ENCODE assay signal across 9 mouse cellular contexts in genomic region chr11:34149370-34149976, GRCm38 (mm10). TPM values are rescaled to one million over a fixed set of nuclear protein-coding genes. Genes with fewer than 3 reads are reported as not detected.
DNase-seq lines count a peak whose midpoint lies in the region; ATAC-seq and TF ChIP-seq lines count a peak whose summit lies in the region.
"Had no signal": no experiment of that assay in that cellular context is flagged by ENCODE, and none has a peak within 500 bp of the region (broad histone marks: within the 10 kb centered on the region; RNA-seq: fewer than 3 reads in every experiment).

No protein-coding gene starts in this region.

- intact Hi-C loops in left cerebral cortex, adult 2 months (cut with DNase I): loop anchor here (1.0 to 5.0 kb wide), 2 partner anchors 64 to 668 kb away; no protein-coding TSS in a partner anchor

- H3K27ac ChIP-seq in left cerebral cortex, adult 2 months: no peak overlapping the region

- no peak overlapping the region for H3K4me3 ChIP-seq in left cerebral cortex, adult 2 months

- peak; percentile 78 for ATAC-seq in megakaryocyte-erythroid progenitor cell, adult 5-6 weeks (replicated peaks; ENCODE audit: low FRiP score, low TSS enrichment, poor library complexity, severe bottlenecking)

- peak; percentile 77 for DNase-seq in ZHBTc4 (ENCODE audit: low read depth, low spot score)
- peak; percentile 82 for DNase-seq in cerebellum, adult 9-11 months
- DNase-seq in frontal cortex, postnatal 10 days (ENCODE audit: low spot score in 2 of 2): peak; percentile 59 to 81
- peak; percentile 37 for DNase-seq in hindlimb bud, embryonic 11.5 days (ENCODE audit: extremely low spot score, low read depth, low spot score)
- peak; percentile 78 to 85 for DNase-seq in left cerebral cortex, adult 2 months (ENCODE audit: extremely low spot score in 1 of 2, low spot score in 2 of 2)
- peak; percentile 74 for DNase-seq in right cerebral cortex, postnatal 25 days
- DNase-seq in urinary bladder, postnatal 4 days (ENCODE audit: low spot score in 2 of 2): peak; percentile 71 to 86

- TF ChIP-seq CTCF in left cerebral cortex, adult 2 months (IDR thresholded peaks at IDR 0.05): peak; percentile 76

RNA-seq across cellular contexts. Expression of gene 4930469K13Rik, which starts 51.1 kb away (rescaled TPM):
- not detected for total RNA-seq in left cerebral cortex, adult 2 months (2021)
- not detected in 2 replicates for total RNA-seq in megakaryocyte-erythroid progenitor cell, adult 5-6 weeks (2014; fragmentation: Nextera tagmentation)
- total RNA-seq in megakaryocyte-erythroid progenitor cell, adult 5-6 weeks (2017): not detected in 2 replicates
- total RNA-seq: neutrophil, adult 5-6 weeks had no signal

RNA-seq across cellular contexts. Expression of gene Foxi1, which starts 58.4 kb away (rescaled TPM):
- total RNA-seq in left cerebral cortex, adult 2 months (2021): under 1 TPM; 0.14 TPM
- not detected in 2 replicates for total RNA-seq in megakaryocyte-erythroid progenitor cell, adult 5-6 weeks (2014; fragmentation: Nextera tagmentation)
- total RNA-seq in megakaryocyte-erythroid progenitor cell, adult 5-6 weeks (2017): not detected in 2 replicates
- total RNA-seq: neutrophil, adult 5-6 weeks had no signal
